Mouse (Mus musculus) neural tube, embryonic 11.5 days (tissue): Measurements from ENCODE around the gene Gins1. TPM values are rescaled to one million over a fixed set of nuclear protein-coding genes. Genes with fewer than 3 reads are reported as not detected.

Source experiments
- ATAC-seq: fragments of 200-750 bp; cut with Nextera tagmentation; 2 replicates; pipeline ENCODE4 v1.8.0; 2017; ENCODE audit warnings: moderate number of reproducible peaks, mild to moderate bottlenecking, moderate TSS enrichment, moderate library complexity; ENCODE audit not compliant: insufficient read depth, low FRiP score, low TSS enrichment
- DNase-seq: peaks from one replicate; pipeline ENCODE4 v3.0.0-alpha.2; 2015; ENCODE audit warnings: low spot score
- H3K27ac ChIP-seq: fragments of 300-500 bp; sonication (generic); 2 replicates; pipeline ENCODE4 v1.5.1; 2014; ENCODE audit warnings: low read depth, mild to moderate bottlenecking, low read length
- H3K27me3 ChIP-seq: fragments of 300-500 bp; sonication (generic); 2 replicates; pipeline ENCODE4 v1.6.1; 2014; ENCODE audit warnings: mild to moderate bottlenecking, low read length, mixed read lengths; ENCODE audit not compliant: control insufficient read depth, insufficient read depth
- H3K36me3 ChIP-seq: fragments of 300-500 bp; sonication (generic); 2 replicates; pipeline ENCODE4 v1.6.1; 2014; ENCODE audit warnings: mild to moderate bottlenecking, low read length, moderate library complexity, mixed read lengths; ENCODE audit not compliant: control insufficient read depth, insufficient read depth
- H3K4me1 ChIP-seq: fragments of 300-500 bp; sonication (generic); 2 replicates; pipeline ENCODE4 v1.6.1; 2014; ENCODE audit warnings: low read length, mixed read lengths; ENCODE audit not compliant: control insufficient read depth, insufficient read depth
- H3K4me2 ChIP-seq: fragments of 300-500 bp; sonication (generic); 2 replicates; pipeline ENCODE4 v1.6.1; 2014; ENCODE audit warnings: low read depth, mild to moderate bottlenecking, moderate library complexity
- H3K4me3 ChIP-seq: fragments of 300-500 bp; sonication (generic); 2 replicates; pipeline ENCODE4 v1.5.1; 2014; ENCODE audit warnings: low read depth, low read length
- H3K9ac ChIP-seq: fragments of 300-500 bp; sonication (generic); 2 replicates; pipeline ENCODE4 v1.6.1; 2014; ENCODE audit warnings: mild to moderate bottlenecking, low read length
- H3K9me3 ChIP-seq: fragments of 300-500 bp; sonication (generic); 2 replicates; pipeline ENCODE4 v1.6.1; 2016; ENCODE audit warnings: low read length; ENCODE audit not compliant: control insufficient read depth
- WGBS: fragments of 180-500 bp; shearing (Covaris S2); extraction: QIAGEN DNeasy Blood & Tissue Kit; methylation state at CpG from one replicate; pipeline ENCODE4 v1.1.7; 2014; 5-methylcytosine and 5-hydroxymethylcytosine counted together
- polyA plus RNA-seq: library from polyadenylated mRNA; unstranded; fragments of >200 nt; fragmentation: Nextera tagmentation; extraction: Ambion mirVana; gene quantifications from 2 replicates; pipeline ENCODE4 v1.2.1, GENCODE M21; 2014

Gene Gins1
- polyA plus RNA-seq, 1 experiment from 2014 or later, result 60.6 TPM

GRCm38 (mm10) chr2:150920543-150920942 lies 15.3 kb downstream of the Gins1 start:
- Histone ChIP-seq H3K27ac (no peak overlapping the region), H3K36me3 (peaks cover 5% of the 10 kb centered on the region; the same call in 1 of the 2 replicates), H3K4me1 (no peaks in the 10 kb centered on the region), H3K4me3 (no peak overlapping the region), H3K9me3 (no peaks in the 10 kb centered on the region), H3K4me2 (no peak overlapping the region), H3K27me3 (no peaks in the 10 kb centered on the region), H3K9ac (no peak overlapping the region)
- 91% methylated on average over 3 of the region's 3 CpGs for WGBS
- ATAC-seq (no peak), DNase-seq (no peak)

- Histone ChIP-seq H3K4me2 (no peak overlapping the region), H3K27me3 (no peaks in the 10 kb centered on the region), H3K36me3 (peaks cover 5% of the 10 kb centered on the region; the same call in 1 of the 2 replicates), H3K4me3 (no peak overlapping the region), H3K9ac (no peak overlapping the region), H3K9me3 (no peaks in the 10 kb centered on the region), H3K27ac (no peak overlapping the region), H3K4me1 (no peaks in the 10 kb centered on the region)
- 95% methylated on average over 6 of the region's 6 CpGs for WGBS
- DNase-seq, result no peak
- ATAC-seq, result no peak
These were observed 16.5 kb downstream of the Gins1 start for GRCm38 (mm10) chr2:150921697-150922096.

GRCm38 (mm10) chr2:150922165-150922564 lies 17.0 kb downstream of the Gins1 start:
- DNase-seq (no peak), ATAC-seq (no peak)
- no peaks in the 10 kb centered on the region for H3K9me3 ChIP-seq
- H3K36me3 ChIP-seq, result peaks cover 5% of the 10 kb centered on the region; the same call in 1 of the 2 replicates
- 93% methylated on average over 4 of the region's 4 CpGs for WGBS
- no peaks in the 10 kb centered on the region for H3K27me3 ChIP-seq
- no peak overlapping the region for H3K9ac ChIP-seq
- no peak overlapping the region for H3K27ac ChIP-seq
- H3K4me3 ChIP-seq, result no peak overlapping the region
- H3K4me1 ChIP-seq, result no peaks in the 10 kb centered on the region
- no peak overlapping the region for H3K4me2 ChIP-seq

GRCm38 (mm10) chr2:150923026-150923425 lies 17.8 kb downstream of the Gins1 start:
- no peaks in the 10 kb centered on the region for H3K9me3 ChIP-seq
- no peaks in the 10 kb centered on the region for H3K4me1 ChIP-seq
- no peak overlapping the region for H3K4me3 ChIP-seq
- no peak for DNase-seq
- no peak overlapping the region for H3K27ac ChIP-seq
- H3K4me2 ChIP-seq, result no peak overlapping the region
- no peaks in the 10 kb centered on the region for H3K27me3 ChIP-seq
- ATAC-seq, result no peak
- 90% methylated on average over 3 of the region's 3 CpGs for WGBS
- peaks cover 2% of the 10 kb centered on the region; the same call in 1 of the 2 replicates for H3K36me3 ChIP-seq
- H3K9ac ChIP-seq, result no peak overlapping the region

- H3K4me1 ChIP-seq, result no peaks in the 10 kb centered on the region
- no peak overlapping the region for H3K27ac ChIP-seq
- no peak overlapping the region for H3K9ac ChIP-seq
- H3K4me2 ChIP-seq, result no peak overlapping the region
- ATAC-seq, result no peak
- WGBS, result 88% methylated on average over 7 of the region's 7 CpGs
- no peak overlapping the region for H3K4me3 ChIP-seq
- H3K9me3 ChIP-seq, result no peaks in the 10 kb centered on the region
- H3K27me3 ChIP-seq, result no peaks in the 10 kb centered on the region
- peaks cover 2% of the 10 kb centered on the region; the same call in 1 of the 2 replicates for H3K36me3 ChIP-seq
- no peak for DNase-seq
These were observed 18.3 kb downstream of the Gins1 start for GRCm38 (mm10) chr2:150923505-150923904.

GRCm38 (mm10) chr2:150927038-150927720 lies 22.0 kb downstream of the Gins1 start:
- Histone ChIP-seq H3K4me1 (no peaks in the 10 kb centered on the region), H3K4me3 (no peak overlapping the region), H3K4me2 (no peak overlapping the region), H3K36me3 (no peaks in the 10 kb centered on the region), H3K27me3 (no peaks in the 10 kb centered on the region), H3K9me3 (no peaks in the 10 kb centered on the region), H3K9ac (no peak overlapping the region), H3K27ac (no peak overlapping the region)
- DNase-seq, result no peak
- 92% methylated on average over 11 of the region's 11 CpGs for WGBS
- no peak for ATAC-seq

- WGBS, result 84% methylated on average over 6 of the region's 6 CpGs
These were observed 24.0 kb downstream of the Gins1 start for GRCm38 (mm10) chr2:150929156-150929555.

GRCm38 (mm10) chr2:150930806-150931205 lies 25.6 kb downstream of the Gins1 start:
- Histone ChIP-seq H3K4me2 (no peak overlapping the region), H3K36me3 (peaks cover 2% of the 10 kb centered on the region; the same call in 1 of the 2 replicates), H3K9me3 (no peaks in the 10 kb centered on the region), H3K27me3 (no peaks in the 10 kb centered on the region), H3K4me3 (no peak overlapping the region), H3K4me1 (no peaks in the 10 kb centered on the region), H3K9ac (no peak overlapping the region), H3K27ac (no peak overlapping the region)
- ATAC-seq (no peak), DNase-seq (no peak)
- WGBS, result 67% methylated on average over 3 of the region's 3 CpGs

More at GRCm38 (mm10) chr2:150929156-150929555, 24.0 kb downstream of the Gins1 start:
- H3K4me2 ChIP-seq, result no peak overlapping the region
- DNase-seq, result no peak
- no peaks in the 10 kb centered on the region for H3K36me3 ChIP-seq
- H3K9me3 ChIP-seq, result no peaks in the 10 kb centered on the region
- H3K4me3 ChIP-seq, result no peak overlapping the region
- H3K27me3 ChIP-seq, result no peaks in the 10 kb centered on the region
- ATAC-seq, result no peak
- H3K9ac ChIP-seq, result no peak overlapping the region
- no peaks in the 10 kb centered on the region for H3K4me1 ChIP-seq
- no peak overlapping the region for H3K27ac ChIP-seq

- Histone ChIP-seq H3K27me3 (no peaks in the 10 kb centered on the region), H3K9me3 (no peaks in the 10 kb centered on the region), H3K27ac (no peak overlapping the region), H3K4me1 (no peaks in the 10 kb centered on the region), H3K4me2 (no peak overlapping the region), H3K36me3 (peaks cover 7% of the 10 kb centered on the region; the same call in 1 of the 2 replicates), H3K4me3 (no peak overlapping the region), H3K9ac (no peak overlapping the region)
- DNase-seq, result no peak
- ATAC-seq, result no peak
- WGBS, result 80% methylated on average over 19 of the region's 19 CpGs
These were observed 28.3 kb downstream of the Gins1 start for GRCm38 (mm10) chr2:150933482-150933881.
